8 mouse cellular contexts compared by ENCODE assay signal in the genomic region with DNA sequence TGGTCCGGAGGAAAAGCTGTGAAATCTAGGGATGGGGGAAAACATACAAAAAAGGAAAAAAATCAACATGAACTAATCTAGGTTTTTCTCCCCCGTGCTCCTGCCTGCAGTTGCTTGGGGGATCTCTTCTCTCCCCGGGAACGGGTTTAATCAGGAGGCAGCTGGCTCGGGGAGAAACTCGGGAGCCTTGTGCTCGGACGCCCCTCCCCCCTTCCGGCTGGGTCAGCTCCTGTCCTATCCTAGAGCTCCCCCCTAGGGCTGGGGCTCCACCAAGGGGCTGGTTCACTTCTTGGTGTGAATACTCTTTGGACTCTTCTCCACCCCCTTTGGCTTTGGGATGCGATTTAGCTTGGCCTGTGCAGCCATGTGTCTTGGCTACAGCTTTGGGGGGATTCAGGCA. TPM values are rescaled to one million over a fixed set of nuclear protein-coding genes. Genes with fewer than 3 reads are reported as not detected.
DNase-seq lines count a peak whose midpoint lies in the region; ATAC-seq and TF ChIP-seq lines count a peak whose summit lies in the region.

No protein-coding gene starts in this region.

- H3K27ac ChIP-seq in spleen, adult 2 months (ENCODE audit: insufficient read depth, low read length) = peak overlapping the region; percentile 8; the same call in 1 of the 2 replicates
- peak overlapping the region; percentile 92 for H3K27ac ChIP-seq in heart, embryonic 12.5 days (ENCODE audit: poor library complexity, severe bottlenecking)
- peak overlapping the region; percentile 97 for H3K27ac ChIP-seq in kidney, embryonic 15.5 days
- peak overlapping the region; percentile 71 for H3K27ac ChIP-seq in liver, embryonic 13.5 days
- peak overlapping the region; percentile 100 for H3K27ac ChIP-seq in neural tube, embryonic 13.5 days (replicated peaks)

- 36% methylated on average over 10 of the region's 10 CpGs for WGBS in spleen, adult 2 months
- under 1% methylated on average over 10 of the region's 10 CpGs for WGBS in heart, embryonic 12.5 days
- under 1% methylated on average over 10 of the region's 10 CpGs for WGBS in kidney, embryonic 15.5 days
- whole genome bisulfite sequencing in liver, embryonic 13.5 days (ENCODE audit: insufficient replicate concordance) = 3% methylated on average over 10 of the region's 10 CpGs
- WGBS in neural tube, embryonic 13.5 days = 0% methylated on average over 10 of the region's 10 CpGs

- TF ChIP-seq POLR2A in spleen, adult 2 months (IDR thresholded peaks at IDR 0.05; ENCODE audit: low read depth, low read length) = no peak

- peak overlapping the region; percentile 51 for H3K9ac ChIP-seq in heart, embryonic 12.5 days
- peak overlapping the region; percentile 95; the same call in 1 of the 2 replicates for H3K9ac ChIP-seq in kidney, embryonic 15.5 days
- no peak overlapping the region for H3K9ac ChIP-seq in liver, embryonic 13.5 days
- H3K9ac ChIP-seq in neural tube, embryonic 13.5 days = peak overlapping the region; percentile 100

- H3K4me1 ChIP-seq in spleen, adult 2 months (ENCODE audit: control insufficient read depth, insufficient read depth, insufficient read length) = peaks cover 14% of the 10 kb centered on the region
- H3K4me1 ChIP-seq in heart, embryonic 12.5 days (replicated peaks) = peaks cover 67% of the 10 kb centered on the region
- peaks cover 75% of the 10 kb centered on the region for H3K4me1 ChIP-seq in kidney, embryonic 15.5 days
- H3K4me1 ChIP-seq in liver, embryonic 13.5 days (replicated peaks) = peaks cover 75% of the 10 kb centered on the region
- H3K4me1 ChIP-seq in neural tube, embryonic 13.5 days (replicated peaks) = peaks cover 78% of the 10 kb centered on the region

- H3K4me3 ChIP-seq in spleen, adult 2 months (ENCODE audit: extremely low read depth, insufficient read depth, insufficient read length) = no peak overlapping the region
- H3K4me3 ChIP-seq in heart, embryonic 12.5 days = peak overlapping the region; percentile 38
- peak overlapping the region; percentile 87 for H3K4me3 ChIP-seq in kidney, embryonic 15.5 days (replicated peaks)
- peak overlapping the region; percentile 1; the same call in 1 of the 2 replicates for H3K4me3 ChIP-seq in liver, embryonic 13.5 days (replicated peaks)
- H3K4me3 ChIP-seq in neural tube, embryonic 13.5 days = peak overlapping the region; percentile 79

- H3K4me2 ChIP-seq in heart, embryonic 12.5 days = peak overlapping the region; percentile 96
- H3K4me2 ChIP-seq in kidney, embryonic 15.5 days = peak overlapping the region; percentile 90
- H3K4me2 ChIP-seq in liver, embryonic 13.5 days = peak overlapping the region; percentile 47
- peak overlapping the region; percentile 99 for H3K4me2 ChIP-seq in neural tube, embryonic 13.5 days

- no peak for DNase-seq in spleen, adult 2 months (ENCODE audit: low read depth in 1 of 2, low spot score in 2 of 2)
- DNase-seq in spleen, adult 12 weeks (ENCODE audit: low spot score) = no peak
- DNase-seq in fibroblast of lung, adult 2 months (ENCODE audit: low read depth) = peak; percentile 82
- DNase-seq in liver, embryonic 13.5 days = no peak

- no peaks in the 10 kb centered on the region for H3K36me3 ChIP-seq in spleen, adult 2 months (ENCODE audit: control insufficient read depth, insufficient read depth, low read length)
- no peaks in the 10 kb centered on the region for H3K36me3 ChIP-seq in heart, embryonic 12.5 days
- H3K36me3 ChIP-seq in kidney, embryonic 15.5 days = no peaks in the 10 kb centered on the region
- H3K36me3 ChIP-seq in liver, embryonic 13.5 days = no peaks in the 10 kb centered on the region
- no peaks in the 10 kb centered on the region for H3K36me3 ChIP-seq in neural tube, embryonic 13.5 days

- H3K9me3 ChIP-seq in heart, embryonic 12.5 days (replicated peaks) = no peaks in the 10 kb centered on the region
- H3K9me3 ChIP-seq in kidney, embryonic 15.5 days (replicated peaks) = no peaks in the 10 kb centered on the region
- H3K9me3 ChIP-seq in liver, embryonic 13.5 days (replicated peaks) = no peaks in the 10 kb centered on the region
- no peaks in the 10 kb centered on the region for H3K9me3 ChIP-seq in neural tube, embryonic 13.5 days

- ATAC-seq in heart, embryonic 12.5 days (ENCODE audit: insufficient number of reproducible peaks, low FRiP score) = peak; percentile 56; the same call in 1 of the 2 replicates
- peak; percentile 64 for ATAC-seq in kidney, embryonic 15.5 days (replicated peaks; ENCODE audit: low FRiP score)
- peak; percentile 41 for ATAC-seq in liver, embryonic 13.5 days (ENCODE audit: low read depth)
- ATAC-seq in neural tube, embryonic 13.5 days (ENCODE audit: low read depth) = peak; percentile 22; the same call in 1 of the 2 replicates
- no peak for ATAC-seq in activated CD4-positive, CD25-positive, alpha-beta regulatory T cell, adult 4 months

- peaks cover 23% of the 10 kb centered on the region for H3K27me3 ChIP-seq in spleen, adult 2 months (ENCODE audit: control insufficient read depth, insufficient read depth, low read length)
- H3K27me3 ChIP-seq in heart, embryonic 12.5 days (replicated peaks) = no peaks in the 10 kb centered on the region
- H3K27me3 ChIP-seq in kidney, embryonic 15.5 days = no peaks in the 10 kb centered on the region
- H3K27me3 ChIP-seq in liver, embryonic 13.5 days = peaks cover 67% of the 10 kb centered on the region
- H3K27me3 ChIP-seq in neural tube, embryonic 13.5 days = no peaks in the 10 kb centered on the region

- TF ChIP-seq CTCF in spleen, adult 2 months (IDR thresholded peaks at IDR 0.05; ENCODE audit: extremely low read depth, insufficient read depth, insufficient read length, insufficient replicate concordance) = no peak

RNA-seq across cellular contexts. Expression of a gene that starts 7.5 kb away (rescaled TPM):
- polyA plus RNA-seq in spleen, adult 2 months (2012; rRNA removed) = 3.6 and 4.0 TPM in 2 replicates
- 6.5 and 7.6 TPM in 2 replicates for polyA plus RNA-seq in heart, embryonic 12.5 days (2016; fragmentation: Nextera tagmentation; extraction: Ambion mirVana)
- polyA plus RNA-seq in kidney, embryonic 15.5 days (2015; fragmentation: Nextera tagmentation; extraction: Ambion mirVana) = 11.8 and 14.1 TPM in 2 replicates
- 1.3 and 1.4 TPM in 2 replicates for polyA plus RNA-seq in liver, embryonic 13.5 days (2015; fragmentation: Nextera tagmentation; extraction: Ambion mirVana)
- polyA plus RNA-seq in neural tube, embryonic 13.5 days (2015; fragmentation: Nextera tagmentation; extraction: Ambion mirVana) = 13.6 and 15.3 TPM in 2 replicates
- polyA plus RNA-seq in activated CD4-positive, CD25-positive, alpha-beta regulatory T cell, adult 4 months (2017; shearing (Covaris generic)) = not detected

Comparison
In these comparisons a context has a peak if more than half of its experiments do, and no peak if none do; other contexts are left out.
1. H3K27ac ChIP-seq: peak in every context shown above with its lines; median percentile 100 in neural tube, embryonic 13.5 days; 97 in kidney, embryonic 15.5 days; 92 in heart, embryonic 12.5 days; 71 in liver, embryonic 13.5 days; 8 in spleen, adult 2 months.
2. H3K4me2 ChIP-seq: peak in every context shown above with its lines; median percentile 99 in neural tube, embryonic 13.5 days; 96 in heart, embryonic 12.5 days; 90 in kidney, embryonic 15.5 days; 47 in liver, embryonic 13.5 days.